Mouse (Mus musculus) forebrain, embryonic 13.5 days (tissue): ENCODE results near the gene Ptpra. TPM values are rescaled to one million over a fixed set of nuclear protein-coding genes. Genes with fewer than 3 reads are reported as not detected.

Experiments
- ATAC-seq: fragments of 200-750 bp; cut with Nextera tagmentation; 2 replicates; pipeline ENCODE4 v1.8.0; 2017
- H3K27ac ChIP-seq: fragments of 300-500 bp; sonication (generic); 2 replicates; pipeline ENCODE4 v1.5.1; 2015; ENCODE audit warnings: inconsistent platforms, mild to moderate bottlenecking, moderate library complexity
- H3K27me3 ChIP-seq: fragments of 300-500 bp; sonication (generic); 2 replicates; pipeline ENCODE4 v1.6.1; 2015; ENCODE audit warnings: mild to moderate bottlenecking, inconsistent platforms
- H3K36me3 ChIP-seq: fragments of 300-500 bp; sonication (generic); 2 replicates; pipeline ENCODE4 v1.6.1; 2015; ENCODE audit warnings: mild to moderate bottlenecking, inconsistent platforms; ENCODE audit not compliant: poor library complexity, severe bottlenecking
- H3K4me1 ChIP-seq: fragments of 300-500 bp; sonication (generic); 2 replicates; pipeline ENCODE4 v1.6.1; 2015; ENCODE audit warnings: inconsistent platforms
- H3K4me2 ChIP-seq: fragments of 300-500 bp; sonication (generic); 2 replicates; pipeline ENCODE4 v1.6.1; 2015; ENCODE audit warnings: inconsistent platforms, mild to moderate bottlenecking, moderate library complexity
- H3K4me3 ChIP-seq: fragments of 300-500 bp; sonication (generic); 2 replicates; pipeline ENCODE4 v1.5.1; 2015; ENCODE audit warnings: mild to moderate bottlenecking, inconsistent platforms
- H3K9ac ChIP-seq: fragments of 300-500 bp; sonication (generic); 2 replicates; pipeline ENCODE4 v1.6.1; 2015; ENCODE audit warnings: mild to moderate bottlenecking, inconsistent platforms
- H3K9me3 ChIP-seq: fragments of 300-500 bp; sonication (generic); replicated peaks from 2 replicates; pipeline ENCODE4 v1.6.1; 2016; ENCODE audit warnings: inconsistent platforms
- WGBS: fragments of 180-500 bp; shearing (Covaris S2); methylation state at CpG from one replicate; pipeline ENCODE4 v1.1.7; 2015; 5-methylcytosine and 5-hydroxymethylcytosine counted together
- polyA plus RNA-seq: library from polyadenylated mRNA; unstranded; fragments of >200 nt; fragmentation: Nextera tagmentation; extraction: Ambion mirVana; gene quantifications from 2 replicates; pipeline ENCODE4 v1.2.1, GENCODE M21; 2015

Ptpra gene
- polyA plus RNA-seq, 1 experiment from 2014 or later = 120 TPM

- Histone ChIP-seq H3K9ac (peak within 1 kb of the TSS; percentile 88), H3K27me3 (no peaks in the 10 kb centered on the region), H3K9me3 (no peaks in the 10 kb centered on the region), H3K4me3 (peak within 1 kb of the TSS; percentile 77), H3K4me2 (peak within 1 kb of the TSS; percentile 85), H3K36me3 (0 out of 2 replicates have a peak, but pooled peaks cover 3% of the 10 kb centered on the region), H3K4me1 (peaks cover 40% of the 10 kb centered on the region), H3K27ac (peak within 1 kb of the TSS; percentile 89)
- peak; percentile 95 for ATAC-seq
- under 1% methylated on average over 58 of the region's 58 CpGs for WGBS
These were observed 25.8 kb upstream of the Ptpra start, which contains the start of the genes Vps16 and Pced1a for GRCm38 (mm10) chr2:130424126-130424853. Vps16 (plus strand) TSS chr2:130424339. Pced1a (minus strand) TSS chr2:130424701.

GRCm38 (mm10) chr2:130425112-130425511, 25.0 kb upstream of the Ptpra start:
- no peak for ATAC-seq
- H3K9me3 ChIP-seq = no peaks in the 10 kb centered on the region
- no peaks in the 10 kb centered on the region for H3K27me3 ChIP-seq
- H3K4me2 ChIP-seq = peak overlapping the region; percentile 85
- peak overlapping the region; percentile 88 for H3K9ac ChIP-seq
- 0 out of 2 replicates have a peak, but pooled peaks cover 5% of the 10 kb centered on the region for H3K36me3 ChIP-seq
- H3K27ac ChIP-seq = peak overlapping the region; percentile 89; the same call in 1 of the 2 replicates
- peaks cover 39% of the 10 kb centered on the region for H3K4me1 ChIP-seq
- 41% methylated on average over 5 of the region's 5 CpGs for WGBS
- H3K4me3 ChIP-seq = peak overlapping the region; percentile 77

GRCm38 (mm10) chr2:130429851-130430250, 20.2 kb upstream of the Ptpra start:
- WGBS = 67% methylated on average over 2 of the region's 2 CpGs
- peaks cover 15% of the 10 kb centered on the region for H3K4me1 ChIP-seq

DNA sequence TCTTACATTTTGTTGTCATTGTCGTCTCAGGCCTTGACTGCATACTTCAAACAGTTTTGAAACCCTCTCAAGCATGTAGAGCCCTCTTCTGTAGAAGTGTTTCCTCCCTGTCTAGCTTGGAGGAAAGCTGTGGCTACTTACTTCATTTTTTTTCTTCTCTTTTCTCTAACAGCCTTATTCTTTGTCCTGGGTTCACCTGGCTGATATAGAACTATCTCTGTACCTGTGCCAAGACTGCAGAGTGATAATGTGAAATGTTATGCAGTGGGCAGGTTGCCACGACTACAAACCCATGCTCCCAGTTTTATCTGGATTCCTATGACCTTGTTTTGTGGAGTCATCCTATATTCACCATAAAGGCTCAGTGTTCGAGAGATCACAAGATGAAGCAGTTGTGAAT, 19.6 kb upstream of the Ptpra start:
- H3K9me3 ChIP-seq = no peaks in the 10 kb centered on the region
- no peak overlapping the region for H3K9ac ChIP-seq
- peaks cover 8% of the 10 kb centered on the region; the same call in 1 of the 2 replicates for H3K4me1 ChIP-seq
- H3K27me3 ChIP-seq = no peaks in the 10 kb centered on the region
- no peak overlapping the region for H3K27ac ChIP-seq
- ATAC-seq = no peak
- WGBS = 86% methylated on average over 3 of the region's 3 CpGs
- no peak overlapping the region for H3K4me3 ChIP-seq
- H3K36me3 ChIP-seq = peaks cover 10% of the 10 kb centered on the region; the same call in 1 of the 2 replicates
- no peak overlapping the region for H3K4me2 ChIP-seq

More at GRCm38 (mm10) chr2:130429851-130430250, 20.2 kb upstream of the Ptpra start:
- Histone ChIP-seq H3K4me3 (no peak overlapping the region), H3K27ac (no peak overlapping the region), H3K9ac (no peak overlapping the region), H3K9me3 (no peaks in the 10 kb centered on the region), H3K4me2 (no peak overlapping the region), H3K36me3 (peaks cover 10% of the 10 kb centered on the region; the same call in 1 of the 2 replicates), H3K27me3 (no peaks in the 10 kb centered on the region)
- ATAC-seq = no peak

- WGBS = 85% methylated on average over 3 of the region's 3 CpGs
- H3K4me2 ChIP-seq = no peak overlapping the region
- no peak overlapping the region for H3K27ac ChIP-seq
- no peak overlapping the region for H3K4me3 ChIP-seq
- H3K9me3 ChIP-seq = no peaks in the 10 kb centered on the region
- ATAC-seq = no peak; the same call in 1 of the 2 replicates
- no peak overlapping the region for H3K9ac ChIP-seq
- H3K36me3 ChIP-seq = peaks cover 10% of the 10 kb centered on the region; the same call in 1 of the 2 replicates
- no peaks in the 10 kb centered on the region for H3K27me3 ChIP-seq
- H3K4me1 ChIP-seq = peaks cover 5% of the 10 kb centered on the region; the same call in 1 of the 2 replicates
These were observed 17.9 kb upstream of the Ptpra start for GRCm38 (mm10) chr2:130432157-130432556.

- Histone ChIP-seq H3K4me1 (peaks cover 5% of the 10 kb centered on the region; the same call in 1 of the 2 replicates), H3K4me3 (no peak overlapping the region), H3K27me3 (no peaks in the 10 kb centered on the region), H3K9me3 (no peaks in the 10 kb centered on the region), H3K4me2 (no peak overlapping the region), H3K9ac (0 out of 2 replicates have a peak overlapping the region, but pooled peaks have one; percentile 0), H3K36me3 (peaks cover 16% of the 10 kb centered on the region), H3K27ac (no peak overlapping the region)
- no peak for ATAC-seq
- 20% methylated on average over 4 of the region's 4 CpGs for WGBS
These were observed 16.9 kb upstream of the Ptpra start for GRCm38 (mm10) chr2:130433152-130433551.

GRCm38 (mm10) chr2:130436769-130437168, 13.3 kb upstream of the Ptpra start:
- H3K27me3 ChIP-seq = no peaks in the 10 kb centered on the region
- ATAC-seq = no peak
- WGBS = 93% methylated on average over 1 of the region's 1 CpGs
- no peaks in the 10 kb centered on the region for H3K4me1 ChIP-seq
- H3K4me3 ChIP-seq = no peak overlapping the region
- H3K9ac ChIP-seq = no peak overlapping the region
- H3K27ac ChIP-seq = no peak overlapping the region
- H3K4me2 ChIP-seq = no peak overlapping the region
- H3K36me3 ChIP-seq = peaks cover 42% of the 10 kb centered on the region
- H3K9me3 ChIP-seq = no peaks in the 10 kb centered on the region

- 94% methylated on average over 3 of the region's 3 CpGs for WGBS
- Histone ChIP-seq H3K36me3 (peaks cover 63% of the 10 kb centered on the region), H3K27me3 (no peaks in the 10 kb centered on the region), H3K4me2 (no peak overlapping the region), H3K9ac (no peak overlapping the region), H3K9me3 (no peaks in the 10 kb centered on the region), H3K4me1 (no peaks in the 10 kb centered on the region), H3K27ac (no peak overlapping the region), H3K4me3 (no peak overlapping the region)
- ATAC-seq = no peak
These were observed 11.2 kb upstream of the Ptpra start for GRCm38 (mm10) chr2:130438861-130439260.

- H3K27ac ChIP-seq = no peak overlapping the region
- H3K4me3 ChIP-seq = no peak overlapping the region
- no peaks in the 10 kb centered on the region for H3K4me1 ChIP-seq
- H3K27me3 ChIP-seq = no peaks in the 10 kb centered on the region
- ATAC-seq = no peak
- H3K9me3 ChIP-seq = no peaks in the 10 kb centered on the region
- 89% methylated on average over 4 of the region's 4 CpGs for WGBS
- peaks cover 74% of the 10 kb centered on the region for H3K36me3 ChIP-seq
- H3K9ac ChIP-seq = no peak overlapping the region
- no peak overlapping the region for H3K4me2 ChIP-seq
These were observed 10.1 kb upstream of the Ptpra start for GRCm38 (mm10) chr2:130439840-130440480.

DNA sequence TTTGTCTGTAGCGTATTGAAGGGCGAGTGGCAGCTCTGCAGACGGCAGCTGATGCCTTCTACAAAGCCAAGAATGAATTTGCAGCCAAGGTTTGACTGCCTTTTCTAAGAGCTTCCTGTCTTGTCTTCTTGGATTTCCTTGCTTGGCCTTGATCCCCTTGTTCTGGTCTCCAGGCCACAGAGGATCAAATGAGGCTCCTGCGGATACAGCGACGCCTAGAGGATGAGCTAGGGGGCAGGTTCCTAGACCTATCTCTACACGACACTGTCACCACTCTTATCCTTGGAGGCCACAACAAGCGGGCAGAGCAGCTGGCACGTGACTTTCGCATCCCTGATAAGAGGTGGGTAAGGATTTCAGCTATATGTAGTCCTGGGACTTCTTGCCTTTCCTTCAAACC, 7.9 kb upstream of the Ptpra start:
- Histone ChIP-seq H3K4me1 (no peaks in the 10 kb centered on the region), H3K4me2 (no peak overlapping the region), H3K27ac (no peak overlapping the region), H3K27me3 (no peaks in the 10 kb centered on the region), H3K9me3 (no peaks in the 10 kb centered on the region), H3K4me3 (no peak overlapping the region), H3K9ac (no peak overlapping the region), H3K36me3 (peaks cover 83% of the 10 kb centered on the region)
- 87% methylated on average over 10 of the region's 10 CpGs for WGBS
- ATAC-seq = no peak

DNA sequence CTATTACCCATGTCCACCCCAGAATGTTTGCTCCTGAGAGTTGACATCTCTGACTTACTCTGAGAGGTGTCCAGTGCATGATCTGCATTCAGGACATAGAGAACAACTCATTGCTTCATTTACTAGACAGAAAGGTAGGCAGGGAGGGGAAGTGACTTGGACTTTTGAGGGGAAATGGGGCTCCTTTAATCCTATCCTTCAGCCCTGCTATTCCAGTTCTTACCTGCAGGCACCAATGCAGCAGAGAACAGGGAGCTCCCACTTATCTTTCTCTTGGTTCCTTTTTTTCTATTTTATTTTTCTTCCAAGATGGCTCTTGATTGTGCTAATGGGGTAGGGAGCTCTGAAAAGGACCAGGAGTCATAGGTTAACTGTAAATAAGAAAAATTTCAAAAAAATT, 1.6 kb upstream of the Ptpra start:
- H3K27ac ChIP-seq = no peak overlapping the region
- H3K9me3 ChIP-seq = no peaks in the 10 kb centered on the region
- no peak overlapping the region for H3K4me2 ChIP-seq
- peaks cover 25% of the 10 kb centered on the region for H3K36me3 ChIP-seq
- H3K9ac ChIP-seq = no peak overlapping the region
- H3K4me1 ChIP-seq = peaks cover 34% of the 10 kb centered on the region
- ATAC-seq = no peak
- H3K27me3 ChIP-seq = peaks cover 10% of the 10 kb centered on the region
- no peak overlapping the region for H3K4me3 ChIP-seq
